Mouse (Mus musculus): Measurements from ENCODE around the gene Papola.
A peak's percentile ranks its signal among the peaks of the same experiment; 100 is the strongest.

The Papola gene

GRCm38 (mm10) chr12:105869242-105869641, 84.7 kb downstream of the Papola start:
- DNase-seq = no peak

GRCm38 (mm10) chr12:105869696-105870095, 85.2 kb downstream of the Papola start:
- DNase-seq = no peak

GRCm38 (mm10) chr12:105873283-105873682, 88.8 kb downstream of the Papola start:
- peak; percentile 49 to 57 for DNase-seq

- DNase-seq = peak; percentile 94
These were observed 90.6 kb downstream of the Papola start for GRCm38 (mm10) chr12:105875112-105875511.

- DNase-seq = peak; percentile 74 to 85
These were observed 92.0 kb downstream of the Papola start for GRCm38 (mm10) chr12:105876521-105876920.

- peak in 1 of 2 experiments; percentile 54 for DNase-seq
These were observed 92.4 kb downstream of the Papola start for GRCm38 (mm10) chr12:105876931-105877330.

- DNase-seq = peak; percentile 72 to 79
These were observed 94.3 kb downstream of the Papola start for GRCm38 (mm10) chr12:105878746-105879145.

- no peak for DNase-seq
These were observed 99.5 kb downstream of the Papola start for GRCm38 (mm10) chr12:105883799-105884514.

- no peak for DNase-seq
These were observed 100.2 kb downstream of the Papola start for GRCm38 (mm10) chr12:105884515-105885323.

Measured in cerebellum, postnatal 10 days (tissue).